Mouse (Mus musculus): ENCODE results near the gene Rassf4. TPM values are rescaled to one million over a fixed set of nuclear protein-coding genes. Genes with fewer than 3 reads are reported as not detected.
"Not testable (repeated sequence)": the region's sequence is repeated elsewhere in the genome, so short reads cannot be mapped to it uniquely, and the experiment has no call there.

Gene Rassf4
- polyA plus RNA-seq, 1 experiment from 2014 or later, result 7.9 TPM

GRCm38 (mm10) chr6:116618073-116618472 is 55.7 kb downstream of the Rassf4 start:
- no peaks in the 10 kb centered on the region for H3K9me3 ChIP-seq (ENCODE audit: control insufficient read depth, low read length)
- no peak overlapping the region for H3K4me3 ChIP-seq (replicated peaks; ENCODE audit: low read length)
- no peaks in the 10 kb centered on the region for H3K27me3 ChIP-seq (replicated peaks; ENCODE audit: control insufficient read depth, insufficient read depth, low read length)
- H3K36me3 ChIP-seq (ENCODE audit: control insufficient read depth, insufficient read depth), result no peaks in the 10 kb centered on the region
- no peak overlapping the region for H3K27ac ChIP-seq (ENCODE audit: low read length)
- no peak overlapping the region for H3K4me2 ChIP-seq (ENCODE audit: low read length)
- H3K9ac ChIP-seq (replicated peaks; ENCODE audit: low read depth, low read length), result no peak overlapping the region
- no peak for ATAC-seq
- H3K4me1 ChIP-seq (replicated peaks; ENCODE audit: control insufficient read depth, insufficient read depth, low read length), result no peaks in the 10 kb centered on the region

DNA sequence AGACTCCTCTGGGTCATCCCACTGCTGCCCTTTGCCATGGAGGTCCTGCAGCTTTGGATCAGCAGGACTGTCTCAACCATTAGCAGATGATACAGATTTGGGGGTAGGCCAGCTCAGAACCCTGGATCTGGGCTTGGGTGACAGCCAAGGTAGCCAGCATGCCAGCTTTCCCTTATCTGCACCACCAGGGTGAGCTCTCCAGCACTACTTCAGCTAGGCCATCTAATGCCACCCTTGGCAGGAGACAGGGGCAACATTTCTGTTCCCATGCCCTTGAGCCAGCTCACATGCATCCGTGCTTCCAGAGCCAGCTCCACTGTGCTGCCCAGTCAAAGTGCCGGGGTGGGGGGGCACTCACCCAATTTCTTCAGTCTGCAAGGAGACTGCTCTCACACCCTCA is 58.0 kb downstream of the Rassf4 start:
- Histone ChIP-seq H3K9me3 (ENCODE audit: control insufficient read depth, low read length) (no peaks in the 10 kb centered on the region), H3K4me3 (replicated peaks; ENCODE audit: low read length) (no peak overlapping the region), H3K27me3 (replicated peaks; ENCODE audit: control insufficient read depth, insufficient read depth, low read length) (no peaks in the 10 kb centered on the region), H3K4me2 (ENCODE audit: low read length) (no peak overlapping the region), H3K9ac (replicated peaks; ENCODE audit: low read depth, low read length) (no peak overlapping the region), H3K36me3 (ENCODE audit: control insufficient read depth, insufficient read depth) (no peaks in the 10 kb centered on the region), H3K4me1 (replicated peaks; ENCODE audit: control insufficient read depth, insufficient read depth, low read length) (no peaks in the 10 kb centered on the region), H3K27ac (ENCODE audit: low read length) (no peak overlapping the region)
- 87% methylated on average over 2 of the region's 2 CpGs for WGBS
- no peak for ATAC-seq

DNA sequence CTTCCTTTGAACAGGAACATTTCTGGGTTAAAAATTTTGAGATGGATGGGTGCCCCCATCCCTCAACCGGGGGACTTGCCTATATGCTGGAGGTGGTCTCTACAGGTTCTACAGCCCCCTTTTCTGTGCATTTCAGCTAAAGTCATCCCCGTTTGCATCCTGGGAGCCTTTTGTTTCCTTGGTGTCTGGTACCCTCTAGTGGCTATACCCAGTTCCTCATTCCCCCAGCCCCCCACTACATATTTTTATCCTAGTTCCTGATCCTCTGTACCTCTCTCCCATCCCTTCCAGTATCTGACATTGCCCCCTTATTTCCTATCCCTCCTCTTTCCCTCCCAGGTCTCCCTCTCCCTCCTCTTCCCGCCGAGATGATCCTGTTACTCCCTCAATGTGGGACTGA is 66.5 kb downstream of the Rassf4 start:
- no peaks in the 10 kb centered on the region for H3K27me3 ChIP-seq (replicated peaks; ENCODE audit: control insufficient read depth, insufficient read depth, low read length)
- no peaks in the 10 kb centered on the region for H3K36me3 ChIP-seq (ENCODE audit: control insufficient read depth, insufficient read depth)
- no peak overlapping the region for H3K4me2 ChIP-seq (ENCODE audit: low read length)
- no peak overlapping the region for H3K9ac ChIP-seq (replicated peaks; ENCODE audit: low read depth, low read length)
- no peaks in the 10 kb centered on the region for H3K9me3 ChIP-seq (ENCODE audit: control insufficient read depth, low read length)
- H3K4me3 ChIP-seq (replicated peaks; ENCODE audit: low read length), result no peak overlapping the region
- 48% methylated on average over 4 of the region's 4 CpGs for WGBS
- no peak for ATAC-seq
- H3K27ac ChIP-seq (ENCODE audit: low read length), result no peak overlapping the region
- H3K4me1 ChIP-seq (replicated peaks; ENCODE audit: control insufficient read depth, insufficient read depth, low read length), result no peaks in the 10 kb centered on the region

DNA sequence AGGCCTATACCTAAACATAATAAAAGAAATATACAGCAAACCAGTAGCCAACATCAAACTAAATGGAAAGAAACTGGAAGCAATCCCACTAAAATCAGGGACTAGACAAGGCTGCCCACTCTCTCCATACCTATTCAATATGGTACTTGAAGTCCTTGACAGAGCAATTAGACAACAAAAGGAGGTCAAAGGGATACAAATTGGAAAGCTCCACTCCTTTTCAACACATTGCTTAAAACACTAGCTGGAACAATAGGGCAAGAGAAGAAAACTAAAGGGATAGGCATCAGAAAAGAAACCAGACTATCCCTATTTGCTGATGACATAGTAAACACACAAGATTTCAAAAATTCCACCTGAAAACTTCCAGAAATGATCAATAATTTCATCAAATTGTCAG is 72.8 kb downstream of the Rassf4 start:
- not testable (repeated sequence) for H3K4me3 ChIP-seq (replicated peaks; ENCODE audit: low read length); H3K4me2 ChIP-seq (ENCODE audit: low read length); H3K27me3 ChIP-seq (replicated peaks; ENCODE audit: control insufficient read depth, insufficient read depth, low read length); H3K36me3 ChIP-seq (ENCODE audit: control insufficient read depth, insufficient read depth); H3K9ac ChIP-seq (replicated peaks; ENCODE audit: low read depth, low read length); H3K4me1 ChIP-seq (replicated peaks; ENCODE audit: control insufficient read depth, insufficient read depth, low read length); H3K9me3 ChIP-seq (ENCODE audit: control insufficient read depth, low read length); H3K27ac ChIP-seq (ENCODE audit: low read length); ATAC-seq

DNA sequence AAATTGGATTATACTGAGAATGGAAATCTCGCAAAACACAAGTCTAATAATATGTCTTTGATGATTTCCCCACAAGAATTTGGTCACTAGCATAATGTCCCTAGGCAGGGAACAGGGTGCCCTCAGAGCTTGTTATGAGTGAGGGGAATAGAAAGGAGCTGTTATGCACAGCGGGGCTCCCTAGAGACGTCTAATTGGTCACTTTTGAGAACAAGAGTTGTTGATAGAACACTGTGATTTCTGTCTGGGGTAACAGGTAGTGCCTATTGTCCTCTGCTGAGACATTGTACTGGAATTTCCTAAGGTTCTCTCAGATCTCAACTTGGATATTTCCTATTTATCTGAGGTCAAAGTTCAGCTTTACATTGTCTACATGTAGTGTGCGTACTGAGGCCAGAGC is 89.7 kb downstream of the Rassf4 start, which contains the start of gene Olfr215:
Gene Olfr215 (minus strand): TSS at position 101 of the 400 bp plus-strand sequence.
- no peaks in the 10 kb centered on the region for H3K27me3 ChIP-seq (replicated peaks; ENCODE audit: control insufficient read depth, insufficient read depth, low read length)
- H3K9ac ChIP-seq (replicated peaks; ENCODE audit: low read depth, low read length), result no peak within 1 kb of the TSS
- no peaks in the 10 kb centered on the region for H3K9me3 ChIP-seq (ENCODE audit: control insufficient read depth, low read length)
- no peaks in the 10 kb centered on the region for H3K36me3 ChIP-seq (ENCODE audit: control insufficient read depth, insufficient read depth)
- no peak within 1 kb of the TSS for H3K27ac ChIP-seq (ENCODE audit: low read length)
- H3K4me2 ChIP-seq (ENCODE audit: low read length), result no peak within 1 kb of the TSS
- H3K4me3 ChIP-seq (replicated peaks; ENCODE audit: low read length), result no peak within 1 kb of the TSS
- WGBS, result 52% methylated on average over 4 of the region's 4 CpGs
- no peaks in the 10 kb centered on the region for H3K4me1 ChIP-seq (replicated peaks; ENCODE audit: control insufficient read depth, insufficient read depth, low read length)
- ATAC-seq, result no peak

Small RNAs within 50 kb of the gene (microRNA-seq; reads per million reads assigned to microRNA genes)
- not detected for gene Mir7043

Other genes starting within 250 kb of the Rassf4 start
- 0.37 and 0.52 TPM in 2 replicates for gene Alox5, start 212.8 kb downstream of the Rassf4 start, polyA plus RNA-seq (2015; fragmentation: Nextera tagmentation; extraction: Ambion mirVana)
- not detected in 2 replicates for gene Olfr211, start 184.9 kb downstream of the Rassf4 start, polyA plus RNA-seq (2015; fragmentation: Nextera tagmentation; extraction: Ambion mirVana)
- gene Olfr212, start 167.4 kb downstream of the Rassf4 start, polyA plus RNA-seq (2015; fragmentation: Nextera tagmentation; extraction: Ambion mirVana), result not detected in 2 replicates
- not detected in 2 replicates for gene Olfr213, start 135.5 kb downstream of the Rassf4 start, polyA plus RNA-seq (2015; fragmentation: Nextera tagmentation; extraction: Ambion mirVana)
- gene Gm5580, start 122.8 kb downstream of the Rassf4 start, polyA plus RNA-seq (2015; fragmentation: Nextera tagmentation; extraction: Ambion mirVana), result 0.24 and 0.52 TPM in 2 replicates
- gene Olfr214, start 119.7 kb downstream of the Rassf4 start, polyA plus RNA-seq (2015; fragmentation: Nextera tagmentation; extraction: Ambion mirVana), result not detected in 2 replicates
- gene Olfr215, start 89.8 kb downstream of the Rassf4 start, polyA plus RNA-seq (2015; fragmentation: Nextera tagmentation; extraction: Ambion mirVana), result not detected in 2 replicates
- 202 and 234 TPM in 2 replicates for gene Zfp422, start 45.0 kb downstream of the Rassf4 start, polyA plus RNA-seq (2015; fragmentation: Nextera tagmentation; extraction: Ambion mirVana)
- gene Depp1, start 23.3 kb downstream of the Rassf4 start, polyA plus RNA-seq (2015; fragmentation: Nextera tagmentation; extraction: Ambion mirVana), result 7.0 and 9.9 TPM in 2 replicates
- 0.81 and 1.4 TPM in 2 replicates for gene Tmem72, start 43.0 kb upstream of the Rassf4 start, polyA plus RNA-seq (2015; fragmentation: Nextera tagmentation; extraction: Ambion mirVana)